Mouse (Mus musculus) forebrain, embryonic 10.5 days (tissue): ENCODE measurements around the gene Olfr317. TPM values are rescaled to one million over a fixed set of nuclear protein-coding genes. Genes with fewer than 3 reads are reported as not detected.
"Not testable (repeated sequence)": the region's sequence is repeated elsewhere in the genome, so short reads cannot be mapped to it uniquely, and the experiment has no call there.

Experiments
- DNase-seq: peaks from one replicate; pipeline ENCODE4 v3.0.0-alpha.2; 2017; ENCODE audit warnings: low spot score; ENCODE audit errors: extremely low spot score
- H3K27ac ChIP-seq: fragments of 300-500 bp; sonication (generic); 2 replicates; pipeline ENCODE4 v1.5.1; 2016; ENCODE audit warnings: mild to moderate bottlenecking
- H3K27me3 ChIP-seq: fragments of 300-500 bp; sonication (generic); 2 replicates; pipeline ENCODE4 v1.6.1; 2016; ENCODE audit warnings: mild to moderate bottlenecking; ENCODE audit not compliant: poor library complexity, severe bottlenecking
- H3K36me3 ChIP-seq: fragments of 300-500 bp; sonication (generic); replicated peaks from 2 replicates; pipeline ENCODE4 v1.6.1; 2016; ENCODE audit warnings: mild to moderate bottlenecking, moderate library complexity
- H3K4me1 ChIP-seq: fragments of 300-500 bp; sonication (generic); 2 replicates; pipeline ENCODE4 v1.6.1; 2016
- H3K4me3 ChIP-seq: fragments of 300-500 bp; sonication (generic); 2 replicates; pipeline ENCODE4 v1.5.1; 2016; ENCODE audit warnings: mild to moderate bottlenecking, moderate library complexity
- H3K9me3 ChIP-seq: fragments of 300-500 bp; sonication (generic); 2 replicates; pipeline ENCODE4 v1.6.1; 2016; ENCODE audit warnings: mild to moderate bottlenecking, moderate library complexity
- WGBS: fragments of 180-500 bp; shearing (Covaris S2); methylation state at CpG from one replicate; pipeline ENCODE4 v1.1.7; 2016; 5-methylcytosine and 5-hydroxymethylcytosine counted together
- polyA plus RNA-seq: library from polyadenylated mRNA; unstranded; fragments of >200 nt; fragmentation: Nextera tagmentation; extraction: Ambion mirVana; gene quantifications from 2 replicates; pipeline ENCODE4 v1.2.1, GENCODE M21; 2016

Olfr317 gene
- not detected in 2 replicates for polyA plus RNA-seq

- no peaks in the 10 kb centered on the region for H3K27me3 ChIP-seq
- 80% methylated on average over 4 of the region's 4 CpGs for WGBS
- H3K4me3 ChIP-seq, result no peak within 1 kb of the TSS
- no peak within 1 kb of the TSS for H3K27ac ChIP-seq
- H3K4me1 ChIP-seq, result no peaks in the 10 kb centered on the region
- no peak for DNase-seq
- no peaks in the 10 kb centered on the region for H3K36me3 ChIP-seq
- no peaks in the 10 kb centered on the region for H3K9me3 ChIP-seq
These were observed at the start of gene Olfr317 for GRCm38 (mm10) chr11:58738792-58739262. Olfr317 (minus strand) TSS chr11:58739212.

- 91% methylated on average over 8 of the region's 8 CpGs for WGBS
- no peak overlapping the region for H3K27ac ChIP-seq
- H3K36me3 ChIP-seq, result no peaks in the 10 kb centered on the region
- DNase-seq, result no peak
- H3K4me3 ChIP-seq, result no peak overlapping the region
- H3K9me3 ChIP-seq, result no peaks in the 10 kb centered on the region
- H3K27me3 ChIP-seq, result no peaks in the 10 kb centered on the region
- 0 out of 2 replicates have a peak, but pooled peaks cover 8% of the 10 kb centered on the region for H3K4me1 ChIP-seq
These were observed 49.3 kb upstream of the Olfr317 start for GRCm38 (mm10) chr11:58788346-58788745.

GRCm38 (mm10) chr11:58787651-58788050, 48.6 kb upstream of the Olfr317 start:
- WGBS, result 93% methylated on average over 10 of the region's 10 CpGs
- no peak for DNase-seq
- H3K36me3 ChIP-seq, result no peaks in the 10 kb centered on the region

GRCm38 (mm10) chr11:58784182-58784581, 45.2 kb upstream of the Olfr317 start:
- Histone ChIP-seq H3K36me3 (no peaks in the 10 kb centered on the region), H3K4me1 (0 out of 2 replicates have a peak, but pooled peaks cover under 1% of the 10 kb centered on the region), H3K4me3 (no peak overlapping the region), H3K27ac (no peak overlapping the region), H3K27me3 (no peaks in the 10 kb centered on the region), H3K9me3 (no peaks in the 10 kb centered on the region)
- WGBS, result 92% methylated on average over 2 of the region's 2 CpGs
- no peak for DNase-seq

More at GRCm38 (mm10) chr11:58787651-58788050, 48.6 kb upstream of the Olfr317 start:
- no peak overlapping the region for H3K27ac ChIP-seq
- no peak overlapping the region for H3K4me3 ChIP-seq
- 0 out of 2 replicates have a peak, but pooled peaks cover 8% of the 10 kb centered on the region for H3K4me1 ChIP-seq
- no peaks in the 10 kb centered on the region for H3K27me3 ChIP-seq
- H3K9me3 ChIP-seq, result no peaks in the 10 kb centered on the region

- no peaks in the 10 kb centered on the region for H3K36me3 ChIP-seq
- 90% methylated on average over 6 of the region's 6 CpGs for WGBS
- no peak within 1 kb of the TSS for H3K4me3 ChIP-seq
- no peak for DNase-seq
- no peaks in the 10 kb centered on the region for H3K4me1 ChIP-seq
- H3K27ac ChIP-seq, result no peak within 1 kb of the TSS
- no peaks in the 10 kb centered on the region for H3K27me3 ChIP-seq
- no peaks in the 10 kb centered on the region for H3K9me3 ChIP-seq
These were observed 43.6 kb upstream of the Olfr317 start, which contains the start of gene Olfr314 for GRCm38 (mm10) chr11:58782480-58783089. Olfr314 (plus strand) TSS chr11:58782952.

- Histone ChIP-seq H3K36me3 (no peaks in the 10 kb centered on the region), H3K4me1 (no peaks in the 10 kb centered on the region), H3K4me3 (no peak within 1 kb of the TSS), H3K9me3 (no peaks in the 10 kb centered on the region), H3K27ac (no peak within 1 kb of the TSS), H3K27me3 (no peaks in the 10 kb centered on the region)
- DNase-seq, result no peak
These were observed 33.9 kb upstream of the Olfr317 start, which contains the start of gene Olfr315 for GRCm38 (mm10) chr11:58772888-58773287. Olfr315 (plus strand) TSS chr11:58773188.

GRCm38 (mm10) chr11:58752434-58752833, 13.4 kb upstream of the Olfr317 start, which contains the start of gene Olfr316:
Olfr316 (plus strand) TSS chr11:58752734.
- WGBS, result 97% methylated on average over 2 of the region's 2 CpGs
- Histone ChIP-seq H3K4me1 (no peaks in the 10 kb centered on the region), H3K36me3 (no peaks in the 10 kb centered on the region), H3K4me3 (no peak within 1 kb of the TSS), H3K9me3 (no peaks in the 10 kb centered on the region), H3K27ac (no peak within 1 kb of the TSS), H3K27me3 (no peaks in the 10 kb centered on the region)
- DNase-seq, result no peak

GRCm38 (mm10) chr11:58751096-58751495, 12.1 kb upstream of the Olfr317 start:
- H3K9me3 ChIP-seq, DNase-seq, H3K27ac ChIP-seq, H3K4me3 ChIP-seq, H3K4me1 ChIP-seq, H3K27me3 ChIP-seq, H3K36me3 ChIP-seq: not testable (repeated sequence)
- 78% methylated on average over 18 of the region's 18 CpGs for WGBS

GRCm38 (mm10) chr11:58733372-58733771, 5.6 kb downstream of the Olfr317 start:
- Histone ChIP-seq H3K4me1 (no peaks in the 10 kb centered on the region), H3K4me3 (no peak overlapping the region), H3K27ac (no peak overlapping the region), H3K9me3 (no peaks in the 10 kb centered on the region), H3K27me3 (no peaks in the 10 kb centered on the region), H3K36me3 (no peaks in the 10 kb centered on the region)
- whole genome bisulfite sequencing, result 81% methylated on average over 3 of the region's 3 CpGs
- no peak for DNase-seq

- not testable (repeated sequence) for DNase-seq, H3K36me3 ChIP-seq, H3K27ac ChIP-seq, H3K27me3 ChIP-seq, H3K4me3 ChIP-seq, H3K9me3 ChIP-seq, H3K4me1 ChIP-seq
- WGBS, result 87% methylated on average over 6 of the region's 6 CpGs
These were observed 10.9 kb downstream of the Olfr317 start for GRCm38 (mm10) chr11:58727896-58728650.

GRCm38 (mm10) chr11:58723914-58724313, 15.1 kb downstream of the Olfr317 start, which contains the start of gene Olfr318:
Olfr318 (minus strand) TSS chr11:58724014.
- H3K9me3 ChIP-seq, result no peaks in the 10 kb centered on the region
- no peak within 1 kb of the TSS for H3K27ac ChIP-seq
- DNase-seq, result no peak
- no peaks in the 10 kb centered on the region for H3K27me3 ChIP-seq
- no peak within 1 kb of the TSS for H3K4me3 ChIP-seq
- no peaks in the 10 kb centered on the region for H3K36me3 ChIP-seq
- no peaks in the 10 kb centered on the region for H3K4me1 ChIP-seq

- Histone ChIP-seq H3K27me3 (no peaks in the 10 kb centered on the region), H3K4me3 (no peak overlapping the region), H3K9me3 (no peaks in the 10 kb centered on the region), H3K4me1 (no peaks in the 10 kb centered on the region), H3K27ac (no peak overlapping the region), H3K36me3 (no peaks in the 10 kb centered on the region)
- DNase-seq, result no peak
- WGBS, result 86% methylated on average over 4 of the region's 4 CpGs
These were observed 19.3 kb downstream of the Olfr317 start for GRCm38 (mm10) chr11:58719701-58720100.

GRCm38 (mm10) chr11:58717723-58718122, 21.3 kb downstream of the Olfr317 start:
- 92% methylated on average over 7 of the region's 7 CpGs for WGBS
- not testable (repeated sequence) for H3K9me3 ChIP-seq, H3K27ac ChIP-seq, H3K36me3 ChIP-seq, H3K27me3 ChIP-seq, H3K4me1 ChIP-seq, H3K4me3 ChIP-seq, DNase-seq
